Mouse (Mus musculus): ENCODE measurements around the gene C1qtnf2. TPM values are rescaled to one million over a fixed set of nuclear protein-coding genes. Genes with fewer than 3 reads are reported as not detected.

The C1qtnf2 gene
- polyA plus RNA-seq, 1 experiment from 2014 or later, result 19.8 TPM

DNA sequence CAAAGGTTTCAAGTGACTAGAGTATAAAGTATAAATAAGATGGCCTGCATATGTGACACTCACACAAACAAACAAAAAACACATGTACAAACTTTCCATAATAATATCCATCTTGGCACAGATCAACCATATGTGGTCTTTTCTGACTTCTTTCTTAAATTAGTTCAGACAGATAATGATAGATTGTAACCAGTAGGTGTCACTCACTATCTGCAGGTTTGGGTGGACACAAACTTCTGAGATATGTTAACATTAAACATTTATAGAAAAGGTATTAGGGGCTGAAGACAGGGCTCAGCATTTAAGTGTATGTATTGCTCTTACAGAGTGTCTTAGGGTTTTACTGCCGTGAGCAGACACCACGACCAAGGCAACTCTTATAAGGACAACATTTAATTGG is 21.8 kb upstream of the C1qtnf2 start:
- Histone ChIP-seq H3K4me1 (no peaks in the 10 kb centered on the region), H3K36me3 (peaks cover 8% of the 10 kb centered on the region), H3K27ac (no peak overlapping the region), H3K9ac (no peak overlapping the region), H3K9me3 (replicated peaks) (no peaks in the 10 kb centered on the region), H3K4me2 (no peak overlapping the region), H3K4me3 (replicated peaks) (no peak overlapping the region), H3K27me3 (no peaks in the 10 kb centered on the region)
- no peak for ATAC-seq (replicated peaks; ENCODE audit: low FRiP score)
- WGBS, result 68% methylated on average over 2 of the region's 2 CpGs

DNA sequence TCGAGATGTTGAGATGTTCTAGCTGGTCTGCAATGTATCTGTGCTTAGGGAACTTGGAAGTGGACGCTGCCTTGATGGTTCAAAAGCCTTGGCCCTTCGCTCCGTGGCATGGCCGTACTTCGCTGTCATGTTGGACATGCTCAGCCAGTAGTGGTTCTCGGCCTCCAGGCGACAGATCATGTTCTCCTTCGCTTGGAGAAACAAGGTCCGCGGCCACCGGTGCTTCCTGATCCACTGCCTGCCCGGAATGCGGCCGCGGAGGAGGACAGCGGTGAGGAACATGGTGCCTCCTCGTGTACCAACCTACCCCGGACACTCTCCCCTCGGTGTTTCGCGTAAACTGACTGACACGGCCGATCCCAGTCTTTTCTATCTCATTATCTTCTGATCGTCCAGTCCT is 10.9 kb upstream of the C1qtnf2 start:
- Histone ChIP-seq H3K4me1 (no peaks in the 10 kb centered on the region), H3K4me3 (replicated peaks) (no peak overlapping the region), H3K4me2 (no peak overlapping the region), H3K27ac (no peak overlapping the region), H3K36me3 (no peaks in the 10 kb centered on the region), H3K9me3 (replicated peaks) (no peaks in the 10 kb centered on the region), H3K9ac (no peak overlapping the region), H3K27me3 (no peaks in the 10 kb centered on the region)
- ATAC-seq (replicated peaks; ENCODE audit: low FRiP score), result no peak
- 94% methylated on average over 25 of the region's 25 CpGs for WGBS

- Histone ChIP-seq H3K4me2 (peak overlapping the region; percentile 9; the same call in 1 of the 2 replicates), H3K27ac (peak overlapping the region; percentile 57), H3K9ac (no peak overlapping the region), H3K4me1 (peaks cover 32% of the 10 kb centered on the region), H3K4me3 (replicated peaks) (no peak overlapping the region), H3K27me3 (no peaks in the 10 kb centered on the region), H3K9me3 (replicated peaks) (no peaks in the 10 kb centered on the region), H3K36me3 (no peaks in the 10 kb centered on the region)
- no peak for ATAC-seq (replicated peaks; ENCODE audit: low FRiP score)
- WGBS, result 46% methylated on average over 5 of the region's 5 CpGs
These were observed 4.0 kb upstream of the C1qtnf2 start for GRCm38 (mm10) chr11:43470118-43470517.

DNA sequence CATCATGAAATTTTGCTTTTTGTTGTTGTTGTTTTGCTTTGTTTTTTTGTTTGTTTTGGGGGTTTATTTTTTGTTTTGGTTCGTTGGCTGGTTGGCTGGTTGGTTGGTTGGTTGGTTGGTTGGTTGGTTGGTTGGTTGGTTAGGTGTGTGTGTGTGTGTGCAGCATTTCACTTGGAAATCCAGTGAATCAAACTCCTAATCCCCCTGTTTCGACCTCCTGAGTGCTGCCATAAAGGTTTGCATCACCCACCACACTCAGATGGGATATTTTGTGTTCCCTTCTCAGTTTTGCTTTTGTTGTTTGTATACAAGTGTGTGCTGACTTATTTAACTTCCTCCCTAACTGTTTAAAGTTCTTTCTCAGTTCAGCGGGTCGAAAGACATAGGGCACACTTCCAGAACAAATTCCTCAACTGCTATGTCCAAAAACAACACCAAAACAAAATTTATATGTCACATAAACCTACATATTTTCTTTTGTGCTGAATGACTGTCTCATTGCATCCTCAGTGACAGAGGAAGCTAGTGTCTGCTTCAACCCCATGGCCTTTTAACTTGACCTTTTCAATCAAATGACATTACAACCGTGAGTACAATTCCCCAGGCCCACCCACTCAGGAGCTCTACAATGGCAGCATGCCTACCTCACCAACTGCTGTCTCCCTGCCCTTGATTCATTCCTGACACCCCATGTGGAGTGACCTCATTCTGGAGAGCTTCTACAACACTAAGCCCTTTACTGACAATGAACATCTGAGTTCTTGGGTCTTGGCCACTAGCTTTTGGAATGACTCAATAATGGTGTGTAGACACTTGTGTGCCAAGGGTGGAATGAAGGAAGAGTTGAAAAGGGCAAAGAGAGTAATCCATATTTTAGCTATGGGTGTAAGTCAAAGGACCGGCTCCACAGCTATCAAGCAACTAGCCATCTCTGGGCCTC is 2.9 kb upstream of the C1qtnf2 start:
- Histone ChIP-seq H3K4me2 (no peak overlapping the region), H3K27ac (peak overlapping the region; percentile 57), H3K27me3 (no peaks in the 10 kb centered on the region), H3K4me1 (peaks cover 33% of the 10 kb centered on the region), H3K4me3 (replicated peaks) (no peak overlapping the region), H3K9ac (no peak overlapping the region), H3K9me3 (replicated peaks) (no peaks in the 10 kb centered on the region), H3K36me3 (no peaks in the 10 kb centered on the region)
- WGBS, result 56% methylated on average over 6 of the region's 6 CpGs
- no peak; the same call in 1 of the 2 replicates for ATAC-seq (replicated peaks; ENCODE audit: low FRiP score)

DNA sequence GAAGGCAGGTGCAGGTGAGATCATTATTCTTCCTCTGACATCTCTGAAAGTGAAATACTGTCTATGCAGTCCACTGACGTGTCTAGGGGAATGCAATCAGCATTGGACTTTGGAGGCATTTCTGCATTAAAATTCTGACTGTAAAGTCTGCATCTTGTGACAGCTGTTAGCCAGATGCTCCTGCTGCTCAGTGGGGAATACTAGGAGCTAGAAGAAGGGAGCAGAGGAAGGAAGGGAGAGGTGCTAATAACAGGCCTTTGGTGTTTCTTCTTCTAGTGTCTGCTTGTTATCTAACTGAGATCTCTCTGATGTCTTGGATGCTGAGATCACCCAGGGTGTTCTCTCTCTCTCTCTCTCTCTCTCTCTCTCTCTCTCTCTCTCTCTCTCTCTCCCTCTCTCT is 961 bp upstream of the C1qtnf2 start:
- Histone ChIP-seq H3K27ac (no peak overlapping the region), H3K36me3 (no peaks in the 10 kb centered on the region)
- WGBS, result 75% methylated on average over 1 of the region's 1 CpGs

DNA sequence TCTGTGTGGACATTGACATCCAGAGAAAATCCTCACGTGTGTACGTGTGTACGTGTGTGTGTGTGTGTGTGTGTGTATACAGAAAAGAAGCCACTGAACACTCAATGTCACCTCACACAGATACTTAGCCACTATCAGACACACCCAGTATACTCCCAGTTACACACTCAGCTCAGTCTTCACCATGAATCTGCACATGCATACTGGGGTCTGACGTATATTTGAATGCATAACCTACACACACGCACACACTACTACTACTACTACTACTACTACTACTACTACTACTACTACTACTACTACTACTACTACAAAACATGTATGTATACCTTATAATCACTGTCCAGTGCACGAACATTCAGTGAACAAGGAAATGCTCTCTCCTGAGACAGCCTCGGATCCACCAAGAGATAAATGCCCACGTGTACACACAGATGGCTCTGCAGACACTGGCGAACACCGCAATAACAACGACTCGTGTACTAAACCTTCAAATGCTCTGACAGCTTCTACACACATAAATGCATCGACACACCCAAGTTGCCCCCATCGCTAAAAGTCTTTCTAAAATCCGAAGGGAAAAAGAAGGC is 346 bp upstream of the C1qtnf2 start:
- Histone ChIP-seq H3K4me1 (peaks cover 33% of the 10 kb centered on the region), H3K4me3 (replicated peaks) (peak overlapping the region; percentile 36), H3K9ac (no peak overlapping the region), H3K36me3 (no peaks in the 10 kb centered on the region), H3K27me3 (no peaks in the 10 kb centered on the region), H3K9me3 (replicated peaks) (no peaks in the 10 kb centered on the region), H3K4me2 (peak overlapping the region; percentile 62), H3K27ac (no peak overlapping the region)
- ATAC-seq (replicated peaks; ENCODE audit: low FRiP score), result no peak
- WGBS, result 54% methylated on average over 15 of the region's 15 CpGs

More for the DNA sequence above, 961 bp upstream of the C1qtnf2 start:
- no peaks in the 10 kb centered on the region for H3K9me3 ChIP-seq (replicated peaks)
- no peak overlapping the region for H3K9ac ChIP-seq
- no peak overlapping the region for H3K4me3 ChIP-seq (replicated peaks)
- H3K4me1 ChIP-seq, result peaks cover 33% of the 10 kb centered on the region
- ATAC-seq (replicated peaks; ENCODE audit: low FRiP score), result no peak
- no peak overlapping the region for H3K4me2 ChIP-seq
- H3K27me3 ChIP-seq, result no peaks in the 10 kb centered on the region

GRCm38 (mm10) chr11:43479376-43479775 is 5.3 kb downstream of the C1qtnf2 start:
- Histone ChIP-seq H3K9me3 (replicated peaks) (no peaks in the 10 kb centered on the region), H3K4me2 (no peak overlapping the region), H3K27ac (no peak overlapping the region), H3K4me3 (replicated peaks) (no peak overlapping the region), H3K36me3 (no peaks in the 10 kb centered on the region), H3K27me3 (no peaks in the 10 kb centered on the region), H3K9ac (no peak overlapping the region), H3K4me1 (peaks cover 50% of the 10 kb centered on the region)
- WGBS, result 85% methylated on average over 3 of the region's 3 CpGs
- ATAC-seq (replicated peaks; ENCODE audit: low FRiP score), result no peak

DNA sequence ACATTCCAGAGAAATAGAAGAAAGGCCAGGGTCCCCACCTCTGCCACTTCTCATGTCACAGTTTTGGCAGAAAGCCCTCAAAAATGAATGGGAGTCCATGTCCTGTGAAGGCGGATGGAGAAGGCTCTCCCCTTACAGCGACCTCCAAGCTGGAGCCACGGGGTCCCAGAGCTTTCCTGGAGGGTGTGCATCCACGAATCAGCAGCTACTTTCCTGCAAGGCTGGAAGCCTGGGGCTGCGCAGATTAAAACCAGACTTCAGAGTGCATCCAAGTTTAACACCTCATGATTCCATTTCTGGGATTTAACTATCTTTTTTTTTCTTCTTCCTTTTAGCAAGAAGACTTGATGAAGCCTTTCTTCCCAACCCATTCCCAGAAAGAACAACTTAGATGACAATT is 6.5 kb downstream of the C1qtnf2 start:
- Histone ChIP-seq H3K27me3 (no peaks in the 10 kb centered on the region), H3K27ac (0 out of 2 replicates have a peak overlapping the region, but pooled peaks have one; percentile 89), H3K9me3 (replicated peaks) (no peaks in the 10 kb centered on the region), H3K4me2 (no peak overlapping the region), H3K36me3 (no peaks in the 10 kb centered on the region), H3K4me1 (peaks cover 50% of the 10 kb centered on the region), H3K9ac (no peak overlapping the region), H3K4me3 (replicated peaks) (no peak overlapping the region)
- 46% methylated on average over 5 of the region's 5 CpGs for WGBS
- no peak for ATAC-seq (replicated peaks; ENCODE audit: low FRiP score)

GRCm38 (mm10) chr11:43481672-43482522 is 7.8 kb downstream of the C1qtnf2 start:
- Histone ChIP-seq H3K36me3 (no peaks in the 10 kb centered on the region), H3K27me3 (no peaks in the 10 kb centered on the region), H3K27ac (peak overlapping the region; percentile 89; the same call in 1 of the 2 replicates), H3K4me2 (no peak overlapping the region), H3K9me3 (replicated peaks) (no peaks in the 10 kb centered on the region), H3K4me1 (peaks cover 55% of the 10 kb centered on the region), H3K9ac (no peak overlapping the region), H3K4me3 (replicated peaks) (no peak overlapping the region)
- WGBS, result 37% methylated on average over 3 of the region's 3 CpGs
- no peak for ATAC-seq (replicated peaks; ENCODE audit: low FRiP score)

- H3K4me1 ChIP-seq, result peaks cover 55% of the 10 kb centered on the region
- no peaks in the 10 kb centered on the region for H3K27me3 ChIP-seq
- no peak overlapping the region for H3K4me2 ChIP-seq
- peak overlapping the region; percentile 89 for H3K27ac ChIP-seq
- WGBS, result 17% methylated on average over 6 of the region's 6 CpGs
- H3K36me3 ChIP-seq, result no peaks in the 10 kb centered on the region
- no peak overlapping the region for H3K4me3 ChIP-seq (replicated peaks)
- H3K9ac ChIP-seq, result no peak overlapping the region
- H3K9me3 ChIP-seq (replicated peaks), result no peaks in the 10 kb centered on the region
- ATAC-seq (replicated peaks; ENCODE audit: low FRiP score), result peak; percentile 93
These were observed 9.2 kb downstream of the C1qtnf2 start for GRCm38 (mm10) chr11:43483122-43483792.

- no peak for ATAC-seq (replicated peaks; ENCODE audit: low FRiP score)
- 50% methylated on average over 4 of the region's 4 CpGs for WGBS
- H3K4me3 ChIP-seq (replicated peaks), result no peak overlapping the region
- no peaks in the 10 kb centered on the region for H3K9me3 ChIP-seq (replicated peaks)
- H3K27me3 ChIP-seq, result no peaks in the 10 kb centered on the region
- no peak overlapping the region for H3K9ac ChIP-seq
- no peaks in the 10 kb centered on the region for H3K36me3 ChIP-seq
- peaks cover 55% of the 10 kb centered on the region for H3K4me1 ChIP-seq
- no peak overlapping the region for H3K4me2 ChIP-seq
- H3K27ac ChIP-seq, result peak overlapping the region; percentile 89
These were observed 10.0 kb downstream of the C1qtnf2 start for GRCm38 (mm10) chr11:43484057-43484456.
